Mouse (Mus musculus) liver, embryonic 14.5 days (tissue): ENCODE data around the gene Dlgap1.

Experiments
- CTCF ChIP-seq: IDR thresholded peaks from 2 replicates; pipeline ENCODE4 v1.5.1; 2016; ENCODE audit warnings: antibody characterized with exemption, low read depth, control low read depth
- EP300 ChIP-seq: IDR thresholded peaks from 2 replicates; pipeline ENCODE4 v1.6.1; 2016; ENCODE audit warnings: antibody characterized with exemption, low read depth

DNA sequence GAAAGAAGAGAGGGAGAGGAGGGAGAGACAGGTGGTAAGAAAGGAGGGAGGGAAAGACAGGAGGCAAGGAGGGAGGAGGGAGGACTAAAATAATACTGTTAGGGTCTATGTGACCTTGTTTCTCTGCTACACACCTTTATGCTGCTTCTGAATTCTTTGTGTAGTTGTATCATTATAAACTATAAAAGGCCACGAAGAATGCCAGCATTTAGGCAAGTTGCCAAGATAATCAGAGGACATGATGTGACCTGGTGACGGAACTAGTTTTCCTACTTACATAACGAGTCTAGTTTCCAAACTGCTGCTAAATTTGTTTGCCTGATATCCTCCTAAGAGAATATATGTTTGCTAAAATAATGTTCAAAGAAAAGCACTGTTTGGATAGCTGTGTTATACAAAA lies 254.0 kb downstream of the Dlgap1 start:
- TF ChIP-seq EP300 (no peak), CTCF (no peak)
